Mouse (Mus musculus) embryo, embryonic 10 days (tissue): ENCODE measurements around the gene Rara.

Source experiments
- DNase-seq: peaks from one replicate; pipeline ENCODE4 v3.0.0-alpha.2; 2015; ENCODE audit warnings: low spot score

The Rara gene

GRCm38 (mm10) chr11:98998776-98999175 is 71.2 kb downstream of the Rara start:
- no peak for DNase-seq

GRCm38 (mm10) chr11:98999243-98999642 is 71.6 kb downstream of the Rara start:
- no peak for DNase-seq

- no peak for DNase-seq
Observed at GRCm38 (mm10) chr11:99006788-99007187, 79.2 kb downstream of the Rara start.

GRCm38 (mm10) chr11:99010124-99010523 is 82.5 kb downstream of the Rara start:
- DNase-seq: no peak

- no peak for DNase-seq
Observed at GRCm38 (mm10) chr11:99010706-99011105, 83.1 kb downstream of the Rara start.

- DNase-seq: no peak
Observed at GRCm38 (mm10) chr11:99013856-99014255, 86.2 kb downstream of the Rara start.

- DNase-seq: no peak
Observed at GRCm38 (mm10) chr11:99019844-99020243, 92.2 kb downstream of the Rara start.

- no peak for DNase-seq
Observed at GRCm38 (mm10) chr11:99022384-99022933, 94.8 kb downstream of the Rara start.

- no peak for DNase-seq
Observed at GRCm38 (mm10) chr11:99023094-99023493, 95.5 kb downstream of the Rara start.

- DNase-seq: peak; percentile 95
Observed at GRCm38 (mm10) chr11:99023500-99024467, 96.2 kb downstream of the Rara start, which contains the start of gene Top2a. Gene Top2a, minus strand, starts transcription at chr11:99024189.
